Mouse (Mus musculus) bone marrow, adult 2 months (tissue): Measurements from ENCODE around the gene Map4k2. TPM values are rescaled to one million over a fixed set of nuclear protein-coding genes. Genes with fewer than 3 reads are reported as not detected.
"Not testable (repeated sequence)": the region's sequence is repeated elsewhere in the genome, so short reads cannot be mapped to it uniquely, and the experiment has no call there.

Experiments used
- H3K27ac ChIP-seq: fragments of 200-500 bp; 2 replicates; pipeline ENCODE4 v1.5.1; 2012; ENCODE audit warnings: low read depth, mild to moderate bottlenecking, control low read depth, inconsistent platforms, low read length; ENCODE audit not compliant: control insufficient read depth, poor library complexity, insufficient read depth
- H3K4me1 ChIP-seq: fragments of 200-500 bp; 2 replicates; pipeline ENCODE4 v1.6.1; 2011; ENCODE audit warnings: low read length; ENCODE audit not compliant: control insufficient read depth, insufficient read depth
- H3K4me3 ChIP-seq: fragments of 200-500 bp; replicated peaks from 2 replicates; pipeline ENCODE3; 2011; ENCODE audit warnings: mild to moderate bottlenecking, low read depth, low read length, control low read depth; ENCODE audit not compliant: control insufficient read depth
- CTCF ChIP-seq: fragments of 200-500 bp; IDR thresholded peaks from 2 replicates; pipeline ENCODE4 v1.5.1; 2011; ENCODE audit warnings: low read length, control low read depth; ENCODE audit not compliant: control insufficient read depth, insufficient read depth
- POLR2A ChIP-seq: fragments of 200-500 bp; IDR thresholded peaks from 2 replicates; pipeline ENCODE4 v1.6.1; 2011; ENCODE audit warnings: low read depth, mild to moderate bottlenecking, control low read depth, low read length, borderline replicate concordance; ENCODE audit not compliant: control insufficient read depth
- WGBS: fragments of 180-500 bp; shearing (Covaris S2); methylation state at CpG from one replicate; pipeline ENCODE4 v1.1.7; 2018; 5-methylcytosine and 5-hydroxymethylcytosine counted together
- polyA plus RNA-seq: library from polyadenylated mRNA; stranded (reverse); fragments of >200 nt; gene quantifications from 2 replicates; pipeline ENCODE4 v1.2.4, GENCODE M21; 2011; ENCODE audit warnings: low replicate concordance; ENCODE audit not compliant: missing spikeins, insufficient read depth, insufficient read length

Gene Map4k2
- polyA plus RNA-seq, 1 experiment = 324 TPM

- no peak overlapping the region for H3K27ac ChIP-seq
- 82% methylated on average over 9 of the region's 9 CpGs for WGBS
- TF ChIP-seq CTCF = no peak
- TF ChIP-seq POLR2A = no peak
- H3K4me3 ChIP-seq = no peak overlapping the region
- no peaks in the 10 kb centered on the region; the same call in none of the 2 replicates for H3K4me1 ChIP-seq
These were observed 33.0 kb upstream of the Map4k2 start for GRCm38 (mm10) chr19:6307733-6308531.

- no peak overlapping the region for H3K27ac ChIP-seq
- no peak overlapping the region for H3K4me3 ChIP-seq
- 87% methylated on average over 5 of the region's 5 CpGs for WGBS
These were observed 30.8 kb upstream of the Map4k2 start for GRCm38 (mm10) chr19:6310181-6310580.

GRCm38 (mm10) chr19:6311783-6312182 lies 29.2 kb upstream of the Map4k2 start:
- WGBS = 78% methylated on average over 3 of the region's 3 CpGs
- H3K27ac ChIP-seq, H3K4me3 ChIP-seq, H3K4me1 ChIP-seq: not testable (repeated sequence)

More at GRCm38 (mm10) chr19:6310181-6310580, 30.8 kb upstream of the Map4k2 start:
- H3K4me1 ChIP-seq = no peaks in the 10 kb centered on the region; the same call in none of the 2 replicates
- TF ChIP-seq POLR2A = no peak
- no peak for TF ChIP-seq CTCF

GRCm38 (mm10) chr19:6313796-6314195 lies 27.1 kb upstream of the Map4k2 start:
- H3K4me3 ChIP-seq = no peak overlapping the region
- no peaks in the 10 kb centered on the region for H3K4me1 ChIP-seq
- TF ChIP-seq POLR2A (no peak), CTCF (no peak)
- H3K27ac ChIP-seq = no peak overlapping the region
- WGBS = 91% methylated on average over 8 of the region's 8 CpGs

- no peaks in the 10 kb centered on the region for H3K4me1 ChIP-seq
- TF ChIP-seq CTCF = no peak
- TF ChIP-seq POLR2A = no peak
- WGBS = 84% methylated on average over 8 of the region's 8 CpGs
- H3K27ac ChIP-seq = no peak overlapping the region
- H3K4me3 ChIP-seq = no peak overlapping the region
These were observed 26.4 kb upstream of the Map4k2 start for GRCm38 (mm10) chr19:6314513-6314912.

GRCm38 (mm10) chr19:6315573-6315972 lies 25.4 kb upstream of the Map4k2 start:
- WGBS = 84% methylated on average over 14 of the region's 14 CpGs
- H3K4me3 ChIP-seq = no peak overlapping the region
- TF ChIP-seq CTCF = no peak
- TF ChIP-seq POLR2A = no peak
- no peaks in the 10 kb centered on the region for H3K4me1 ChIP-seq
- H3K27ac ChIP-seq = no peak overlapping the region

GRCm38 (mm10) chr19:6318145-6318544 lies 22.8 kb upstream of the Map4k2 start:
- Histone ChIP-seq H3K27ac (no peak overlapping the region; the same call in 1 of the 2 replicates), H3K4me3 (no peak overlapping the region), H3K4me1 (no peaks in the 10 kb centered on the region)
- WGBS = 94% methylated on average over 12 of the region's 12 CpGs
- TF ChIP-seq CTCF (no peak), POLR2A (no peak)

- no peak for TF ChIP-seq CTCF
- no peak overlapping the region for H3K4me3 ChIP-seq
- no peak overlapping the region for H3K27ac ChIP-seq
- no peaks in the 10 kb centered on the region for H3K4me1 ChIP-seq
- WGBS = 82% methylated on average over 8 of the region's 8 CpGs
These were observed 19.6 kb upstream of the Map4k2 start for GRCm38 (mm10) chr19:6321358-6321757.
